Mouse (Mus musculus) megakaryocyte, embryonic 14.5 days (primary cell): ENCODE measurements around the gene Prkca. TPM values are rescaled to one million over a fixed set of nuclear protein-coding genes. Genes with fewer than 3 reads are reported as not detected.
A peak's percentile ranks its signal among the peaks of the same experiment; 100 is the strongest.

ENCODE experiments used
- H3K27me3 ChIP-seq: replicated peaks from 2 replicates; pipeline ENCODE3; 2012; ENCODE audit warnings: inconsistent platforms
- H3K36me3 ChIP-seq: replicated peaks from 2 replicates; pipeline ENCODE3; 2012; ENCODE audit warnings: low read length, inconsistent platforms, mixed read lengths
- H3K4me1 ChIP-seq: 2 replicates; pipeline ENCODE4 v1.6.1; 2012; ENCODE audit warnings: inconsistent platforms
- H3K4me3 ChIP-seq: replicated peaks from 2 replicates; pipeline ENCODE3; 2012; ENCODE audit warnings: moderate library complexity, mild to moderate bottlenecking, inconsistent platforms
- H3K9me3 ChIP-seq: 2 replicates; pipeline ENCODE4 v1.6.1; 2012; ENCODE audit warnings: inconsistent platforms
- FLI1 ChIP-seq: IDR thresholded peaks from 2 replicates; pipeline ENCODE4 v1.6.1; 2012; ENCODE audit warnings: low read length, inconsistent platforms, mixed read lengths
- GATA1 ChIP-seq: IDR thresholded peaks from 3 replicates; pipeline ENCODE4 v1.6.1; 2012; ENCODE audit warnings: mixed read lengths, low read length, inconsistent platforms, borderline replicate concordance
- polyA plus RNA-seq: library from polyadenylated mRNA; stranded (reverse); fragments of >175 nt; gene quantifications from 2 replicates; pipeline ENCODE4 v1.2.3, GENCODE M21; 2012; ENCODE audit warnings: low replicate concordance; ENCODE audit not compliant: insufficient read depth

Prkca gene
- polyA plus RNA-seq, 1 experiment: 36.2 TPM

DNA sequence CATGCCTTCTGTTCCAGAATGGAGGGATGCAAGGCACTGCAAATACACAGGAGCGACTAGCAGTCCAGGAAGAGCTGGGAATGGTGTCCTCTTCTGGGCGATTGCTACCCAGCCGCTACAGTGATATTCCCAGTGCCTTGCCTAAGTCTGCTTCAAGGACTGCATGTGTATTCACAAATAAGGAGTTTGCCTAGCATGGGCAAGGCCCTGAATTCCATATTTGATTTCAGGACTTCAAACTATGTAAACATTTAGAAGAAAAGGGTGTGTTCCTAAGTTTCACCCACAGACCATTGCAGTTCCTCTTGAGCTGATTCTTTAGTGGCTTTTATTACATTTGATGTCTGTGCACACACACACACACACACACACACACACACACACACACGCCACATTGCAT is 39.9 kb downstream of the Prkca start:
- Histone ChIP-seq H3K4me1 (peaks cover 98% of the 10 kb centered on the region), H3K36me3 (peaks cover 96% of the 10 kb centered on the region), H3K4me3 (no peak overlapping the region), H3K27me3 (no peaks in the 10 kb centered on the region), H3K9me3 (no peaks in the 10 kb centered on the region)
- TF ChIP-seq GATA1 (no peak), FLI1 (no peak)

DNA sequence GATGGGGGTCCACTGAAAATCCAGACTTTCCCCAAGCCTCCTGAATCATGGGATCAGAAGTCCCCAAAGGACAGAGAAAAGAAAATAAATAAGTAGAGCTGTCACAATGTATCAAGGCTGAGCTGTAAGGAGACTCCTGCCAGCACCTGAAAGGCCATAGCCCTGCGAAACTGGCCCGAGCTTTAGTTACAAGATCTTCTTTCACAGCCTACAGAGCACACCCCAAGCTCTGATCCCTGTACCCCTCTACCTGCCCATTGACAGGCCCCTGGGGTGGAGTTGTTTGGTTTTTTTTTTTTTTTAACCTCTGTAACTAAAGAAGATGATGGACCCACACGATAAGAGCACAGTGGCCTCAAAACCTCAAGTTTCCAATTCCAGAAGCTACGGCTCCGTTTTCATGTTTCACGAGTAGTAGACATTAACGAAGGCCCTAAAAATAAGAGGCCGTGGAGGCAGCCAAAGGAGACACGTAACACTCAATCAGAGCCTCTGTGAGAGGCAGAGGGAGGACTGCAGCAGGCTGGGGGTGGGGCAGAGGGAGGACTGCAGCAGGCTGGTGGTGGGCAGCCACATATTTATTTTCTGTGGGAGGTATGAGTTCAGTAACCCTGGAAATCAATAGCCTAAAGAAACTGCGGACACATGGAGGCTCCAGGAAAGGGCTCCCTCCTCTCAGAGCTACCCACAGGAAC is 41.8 kb downstream of the Prkca start:
- Histone ChIP-seq H3K4me3 (no peak overlapping the region), H3K27me3 (no peaks in the 10 kb centered on the region), H3K9me3 (no peaks in the 10 kb centered on the region), H3K4me1 (peaks cover 100% of the 10 kb centered on the region), H3K36me3 (peaks cover 97% of the 10 kb centered on the region)
- TF ChIP-seq GATA1 (no peak), FLI1 (no peak)

DNA sequence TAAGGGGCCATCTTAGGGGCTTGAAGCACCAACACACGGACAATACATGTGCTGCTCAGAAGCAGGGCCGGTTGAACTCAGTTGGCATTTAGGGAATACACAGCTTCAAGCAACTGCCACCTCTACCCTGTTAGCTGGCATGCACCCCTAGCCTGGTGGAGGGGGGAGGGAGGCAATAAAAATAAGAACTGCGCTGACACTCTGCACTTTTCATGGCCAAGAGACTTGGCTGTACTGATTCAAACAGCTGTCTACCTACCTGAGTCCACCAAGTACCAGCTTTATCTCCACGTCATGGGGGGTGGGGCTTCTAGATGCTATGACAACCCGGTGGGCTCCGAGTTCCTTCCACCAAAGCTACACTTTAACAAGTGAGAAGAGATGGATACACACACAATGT is 42.7 kb downstream of the Prkca start:
- Histone ChIP-seq H3K4me1 (peaks cover 99% of the 10 kb centered on the region), H3K27me3 (no peaks in the 10 kb centered on the region), H3K36me3 (peaks cover 97% of the 10 kb centered on the region), H3K9me3 (no peaks in the 10 kb centered on the region), H3K4me3 (no peak overlapping the region)
- TF ChIP-seq GATA1 (no peak), FLI1 (no peak)

DNA sequence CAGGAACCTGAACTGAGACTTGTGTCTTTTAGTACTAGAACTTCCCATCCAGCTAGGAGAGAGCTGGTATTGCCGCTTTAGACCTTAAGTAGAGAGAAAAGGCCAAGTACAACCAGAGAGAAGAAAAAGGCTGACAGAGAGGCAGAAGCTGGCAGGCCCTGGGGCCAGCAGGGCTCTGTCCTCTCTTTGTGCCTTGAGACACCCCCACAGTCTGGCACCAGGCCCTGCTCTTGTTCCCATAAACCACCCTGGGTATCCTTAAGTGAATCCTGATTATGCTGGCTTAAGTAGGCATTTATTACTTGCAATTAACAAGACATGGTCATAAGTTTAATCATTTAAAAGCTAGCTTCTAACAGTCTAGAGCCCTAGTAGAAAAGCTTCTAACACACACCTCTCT is 43.3 kb downstream of the Prkca start:
- peaks cover 97% of the 10 kb centered on the region for H3K36me3 ChIP-seq
- H3K9me3 ChIP-seq: no peaks in the 10 kb centered on the region
- H3K4me3 ChIP-seq: no peak overlapping the region
- H3K27me3 ChIP-seq: no peaks in the 10 kb centered on the region
- H3K4me1 ChIP-seq: peaks cover 99% of the 10 kb centered on the region
- TF ChIP-seq GATA1: no peak
- TF ChIP-seq FLI1: no peak

DNA sequence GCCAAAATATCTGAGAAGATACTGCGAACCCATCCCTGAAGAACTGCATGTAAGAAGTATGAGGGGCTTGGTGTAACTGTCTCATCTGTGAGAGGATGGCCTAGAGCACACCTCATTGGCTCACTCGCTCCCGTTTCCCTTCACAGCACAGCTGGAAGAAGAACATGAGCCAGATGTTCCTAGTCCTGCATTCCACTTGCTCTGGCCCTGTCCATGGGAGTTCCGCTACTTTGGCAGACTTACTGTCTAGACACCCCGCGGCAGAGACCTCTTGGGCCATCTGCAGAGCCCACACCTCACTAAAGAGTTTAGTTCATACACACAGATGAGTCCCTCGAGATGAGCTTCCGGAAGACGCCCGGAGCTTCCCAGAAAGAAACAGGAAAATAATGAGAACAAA is 43.8 kb downstream of the Prkca start:
- Histone ChIP-seq H3K4me1 (peaks cover 99% of the 10 kb centered on the region), H3K9me3 (no peaks in the 10 kb centered on the region), H3K36me3 (peaks cover 97% of the 10 kb centered on the region), H3K27me3 (no peaks in the 10 kb centered on the region), H3K4me3 (no peak overlapping the region)
- TF ChIP-seq FLI1 (no peak), GATA1 (no peak)

DNA sequence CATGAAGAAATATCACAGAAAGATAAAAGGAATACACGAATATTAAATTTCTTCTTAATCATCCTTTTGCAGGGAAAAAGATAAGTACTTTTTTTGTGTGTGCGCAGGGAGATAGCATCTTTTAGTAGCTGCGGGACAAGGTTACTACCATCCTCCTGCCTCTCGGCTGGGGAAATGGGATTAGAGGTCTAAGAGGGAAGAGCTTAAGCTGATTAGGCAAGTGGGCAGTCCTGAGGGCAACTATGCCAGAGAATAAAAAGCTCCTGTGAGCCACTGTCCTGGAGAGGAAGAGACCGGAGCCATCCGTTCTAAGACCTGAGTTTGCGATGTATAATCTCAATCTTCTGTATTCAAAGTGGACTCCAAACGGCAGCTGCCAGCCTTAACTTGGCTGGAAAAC is 45.8 kb downstream of the Prkca start:
- H3K4me3 ChIP-seq: no peak overlapping the region
- TF ChIP-seq GATA1: no peak
- no peak for TF ChIP-seq FLI1
- H3K36me3 ChIP-seq: peaks cover 96% of the 10 kb centered on the region
- peaks cover 99% of the 10 kb centered on the region for H3K4me1 ChIP-seq
- H3K9me3 ChIP-seq: no peaks in the 10 kb centered on the region
- H3K27me3 ChIP-seq: no peaks in the 10 kb centered on the region

DNA sequence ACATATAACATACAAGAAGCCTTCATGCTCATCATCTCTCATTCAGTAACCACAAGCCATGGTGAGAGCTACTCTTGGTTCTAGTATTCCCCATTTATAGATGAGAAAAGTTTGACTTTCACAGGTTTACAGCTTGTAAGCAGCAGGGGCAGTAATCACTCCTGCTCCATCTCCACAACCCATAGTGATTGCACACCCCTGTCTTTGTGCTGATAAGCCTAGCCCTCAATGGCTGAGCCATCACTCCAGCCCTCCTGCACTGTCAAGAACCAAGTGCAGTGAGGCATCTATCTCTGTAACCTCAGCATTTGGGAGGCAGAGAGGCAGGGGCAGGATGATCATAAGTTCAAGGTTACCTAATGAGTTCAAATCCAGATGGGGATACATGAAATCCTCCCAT is 48.4 kb downstream of the Prkca start:
- H3K4me3 ChIP-seq: peak overlapping the region; percentile 64
- TF ChIP-seq GATA1 (no peak), FLI1 (no peak)
- H3K4me1 ChIP-seq: peaks cover 98% of the 10 kb centered on the region
- H3K36me3 ChIP-seq: peaks cover 95% of the 10 kb centered on the region
- H3K27me3 ChIP-seq: no peaks in the 10 kb centered on the region
- H3K9me3 ChIP-seq: no peaks in the 10 kb centered on the region

DNA sequence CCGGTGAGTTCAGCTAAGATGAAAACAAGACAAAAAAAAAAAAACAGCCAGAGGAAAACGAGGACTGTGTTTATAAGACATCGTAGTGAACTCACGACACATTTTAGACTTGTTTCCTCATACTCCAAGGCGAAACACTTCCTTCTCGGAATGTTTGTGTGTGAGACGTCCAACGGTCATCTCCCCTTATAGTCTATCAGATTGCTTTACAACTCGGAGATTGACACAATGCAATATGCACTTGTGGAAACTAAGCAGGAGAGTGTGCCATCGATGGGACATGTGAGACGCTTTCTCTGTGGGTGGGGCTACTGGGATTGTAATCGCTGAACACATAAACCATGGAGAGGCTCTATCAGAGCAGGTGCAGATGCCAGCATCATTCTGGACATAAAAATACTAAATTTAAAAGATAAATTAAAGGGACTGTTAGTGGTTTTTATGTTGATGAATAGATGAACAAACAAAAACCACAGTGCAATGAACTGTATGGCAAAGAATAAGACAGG is 49.4 kb downstream of the Prkca start:
- H3K9me3 ChIP-seq: no peaks in the 10 kb centered on the region
- peaks cover 95% of the 10 kb centered on the region for H3K36me3 ChIP-seq
- no peaks in the 10 kb centered on the region for H3K27me3 ChIP-seq
- H3K4me3 ChIP-seq: no peak overlapping the region
- H3K4me1 ChIP-seq: peaks cover 98% of the 10 kb centered on the region
- no peak for TF ChIP-seq FLI1
- TF ChIP-seq GATA1: no peak

DNA sequence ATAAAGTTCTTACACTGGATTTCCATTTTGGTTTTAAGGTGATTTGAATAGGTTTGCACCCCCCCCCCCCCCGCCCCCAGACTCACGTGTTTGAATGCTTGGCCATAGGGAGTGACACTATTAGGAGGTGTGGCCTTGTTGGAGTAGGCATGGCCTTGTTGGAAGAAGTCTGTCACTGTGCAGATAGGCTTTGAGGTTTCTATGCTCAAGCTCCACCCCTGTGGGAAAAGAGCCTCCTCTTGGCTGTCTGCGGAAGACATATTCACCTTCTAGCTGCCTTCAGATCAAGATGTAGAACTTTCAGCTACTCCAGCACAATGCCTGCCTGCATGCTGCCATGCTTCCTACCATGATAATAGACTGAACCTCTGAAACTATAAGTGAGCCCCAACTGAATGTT is 49.9 kb downstream of the Prkca start:
- H3K4me3 ChIP-seq: no peak overlapping the region
- TF ChIP-seq FLI1: no peak
- no peak for TF ChIP-seq GATA1
- peaks cover 98% of the 10 kb centered on the region for H3K4me1 ChIP-seq
- H3K27me3 ChIP-seq: no peaks in the 10 kb centered on the region
- peaks cover 95% of the 10 kb centered on the region for H3K36me3 ChIP-seq
- H3K9me3 ChIP-seq: peaks cover 2% of the 10 kb centered on the region; the same call in 1 of the 2 replicates

DNA sequence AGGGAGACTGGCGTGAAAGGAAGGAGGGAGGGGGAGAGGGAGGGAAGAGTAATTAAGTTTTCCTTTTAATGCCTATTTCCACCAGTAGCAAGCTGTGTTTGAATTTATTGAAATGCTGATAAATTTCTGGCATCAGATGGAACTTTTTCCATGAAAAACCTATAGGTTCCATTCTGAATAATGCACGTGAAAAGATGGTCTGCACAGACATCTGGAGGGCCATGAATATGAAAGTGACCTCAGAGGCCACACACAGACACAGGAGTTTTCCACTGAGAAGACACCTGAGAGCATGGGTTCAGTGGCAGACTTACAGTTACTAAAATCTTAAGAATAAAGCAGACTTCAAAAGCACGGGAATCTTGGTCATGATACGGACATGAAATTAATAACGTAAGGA is 54.5 kb downstream of the Prkca start:
- Histone ChIP-seq H3K4me3 (no peak overlapping the region), H3K9me3 (peaks cover 6% of the 10 kb centered on the region; the same call in 1 of the 2 replicates), H3K4me1 (peaks cover 98% of the 10 kb centered on the region), H3K36me3 (peaks cover 95% of the 10 kb centered on the region), H3K27me3 (no peaks in the 10 kb centered on the region)
- TF ChIP-seq GATA1 (no peak), FLI1 (no peak)
